In the genomic region with DNA sequence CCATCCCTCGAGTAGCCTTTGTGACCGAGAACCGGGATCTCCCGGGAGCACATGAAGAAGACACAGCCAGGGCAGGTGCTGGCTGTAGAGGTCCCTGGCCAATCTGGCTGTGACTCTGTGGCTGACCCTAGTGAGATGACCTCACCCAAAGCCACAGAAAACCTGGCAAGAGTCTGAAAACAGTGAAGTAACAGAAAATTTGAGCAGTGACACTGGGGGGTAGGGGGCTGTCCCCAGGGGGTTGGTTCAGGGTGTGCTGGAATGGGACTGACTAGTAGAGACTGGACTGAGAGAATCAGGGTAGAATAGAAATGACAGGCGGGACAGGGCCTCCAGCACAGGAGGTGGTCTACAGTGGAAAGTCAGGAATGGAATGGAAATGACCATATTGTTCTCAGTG, we compare ENCODE assay signal across 7 mouse cellular contexts. TPM values are rescaled to one million over a fixed set of nuclear protein-coding genes. Genes with fewer than 3 reads are reported as not detected.
DNase-seq lines count a peak whose midpoint lies in the region; ATAC-seq and TF ChIP-seq lines count a peak whose summit lies in the region.

No protein-coding gene starts in this region.

- no peak for TF ChIP-seq EP300 in lung, postnatal 0 days (IDR thresholded peaks at IDR 0.05)

- no peak for TF ChIP-seq POLR2A in embryonic fibroblast, embryonic 13.5 days (IDR thresholded peaks at IDR 0.05; ENCODE audit: low read depth, low read length)
- no peak for TF ChIP-seq POLR2A in olfactory bulb, adult 2 months (IDR thresholded peaks at IDR 0.05; ENCODE audit: insufficient read depth, low read depth, low read length)

- TF ChIP-seq CTCF in lung, postnatal 0 days (IDR thresholded peaks at IDR 0.05) = no peak
- no peak for TF ChIP-seq CTCF in embryonic fibroblast, embryonic 13.5 days (IDR thresholded peaks at IDR 0.05; ENCODE audit: borderline replicate concordance, insufficient read depth, low read length)
- no peak for TF ChIP-seq CTCF in intestine, postnatal 0 days (IDR thresholded peaks at IDR 0.05; ENCODE audit: low read depth)
- TF ChIP-seq CTCF in olfactory bulb, adult 2 months (IDR thresholded peaks at IDR 0.05; ENCODE audit: insufficient read depth, low read depth, low read length) = no peak

- H3K4me1 ChIP-seq in lung, postnatal 0 days (ENCODE audit: insufficient read depth, low read depth, low read length) = peaks cover 25% of the 10 kb centered on the region
- peaks cover 2% of the 10 kb centered on the region; the same call in 1 of the 2 replicates for H3K4me1 ChIP-seq in embryonic fibroblast, embryonic 13.5 days (ENCODE audit: control insufficient read depth, insufficient read depth, low read length)
- H3K4me1 ChIP-seq in intestine, postnatal 0 days (replicated peaks; ENCODE audit: control insufficient read depth, insufficient read depth, low read length) = 0 out of 2 replicates have a peak, but pooled peaks cover 5% of the 10 kb centered on the region
- H3K4me1 ChIP-seq in olfactory bulb, adult 2 months (ENCODE audit: control insufficient read depth, insufficient read depth, low read length) = peaks cover 40% of the 10 kb centered on the region

- no peak for DNase-seq in lung, postnatal 0 days (ENCODE audit: low spot score)
- no peak for DNase-seq in lung, postnatal 10 days
- no peak for DNase-seq in adrenal gland, postnatal 10 days
- DNase-seq in ovary, postnatal 36 days (ENCODE audit: low spot score) = no peak

- peak overlapping the region; percentile 78 for H3K4me2 ChIP-seq in lung, postnatal 0 days (replicated peaks; ENCODE audit: low read depth, low read length)
- H3K4me2 ChIP-seq in intestine, postnatal 0 days (replicated peaks; ENCODE audit: low read depth) = peak overlapping the region; percentile 88

- H3K9me3 ChIP-seq in lung, postnatal 0 days (ENCODE audit: low read length) = no peaks in the 10 kb centered on the region
- H3K9me3 ChIP-seq in intestine, postnatal 0 days (ENCODE audit: control insufficient read depth) = no peaks in the 10 kb centered on the region

- no peaks in the 10 kb centered on the region for H3K27me3 ChIP-seq in lung, postnatal 0 days (replicated peaks; ENCODE audit: insufficient read depth, low read length)
- no peaks in the 10 kb centered on the region for H3K27me3 ChIP-seq in intestine, postnatal 0 days (replicated peaks; ENCODE audit: control insufficient read depth, insufficient read depth, low read length)

- H3K4me3 ChIP-seq in lung, postnatal 0 days (ENCODE audit: low read depth, low read length) = peak overlapping the region; percentile 73
- peak overlapping the region; percentile 90 for H3K4me3 ChIP-seq in embryonic fibroblast, embryonic 13.5 days (ENCODE audit: insufficient read depth, low read length)
- H3K4me3 ChIP-seq in intestine, postnatal 0 days (ENCODE audit: low read depth, low read length) = peak overlapping the region; percentile 70
- H3K4me3 ChIP-seq in olfactory bulb, adult 2 months (ENCODE audit: insufficient read depth, low read depth, low read length) = peak overlapping the region; percentile 73

- peak overlapping the region; percentile 74 for H3K9ac ChIP-seq in lung, postnatal 0 days (replicated peaks; ENCODE audit: low read depth)
- H3K9ac ChIP-seq in intestine, postnatal 0 days (ENCODE audit: low read depth, low read length) = peak overlapping the region; percentile 91

- 68% methylated on average over 5 of the region's 5 CpGs for WGBS in lung, postnatal 0 days
- WGBS in intestine, postnatal 0 days = 65% methylated on average over 5 of the region's 5 CpGs
- 57% methylated on average over 5 of the region's 5 CpGs for WGBS in olfactory bulb, adult 2 months

- no peak for ATAC-seq in lung, postnatal 0 days
- ATAC-seq in intestine, postnatal 0 days = no peak

- H3K36me3 ChIP-seq in lung, postnatal 0 days (ENCODE audit: insufficient read depth, low read length) = peaks cover 9% of the 10 kb centered on the region; the same call in 1 of the 2 replicates
- peaks cover 14% of the 10 kb centered on the region for H3K36me3 ChIP-seq in intestine, postnatal 0 days (ENCODE audit: control insufficient read depth, insufficient read depth)

- H3K27ac ChIP-seq in lung, postnatal 0 days (ENCODE audit: low read length) = peak overlapping the region; percentile 99
- H3K27ac ChIP-seq in embryonic fibroblast, embryonic 13.5 days (ENCODE audit: insufficient read depth, low read length) = no peak overlapping the region
- H3K27ac ChIP-seq in intestine, postnatal 0 days (ENCODE audit: low read depth, low read length) = peak overlapping the region; percentile 96; the same call in 1 of the 2 replicates
- no peak overlapping the region for H3K27ac ChIP-seq in olfactory bulb, adult 2 months (ENCODE audit: insufficient read depth, low read depth, low read length)

RNA-seq across cellular contexts. Expression of a gene that starts 0.9 kb away (rescaled TPM):
- polyA plus RNA-seq in lung, postnatal 0 days (2015; fragmentation: Nextera tagmentation; extraction: Ambion mirVana) = 26.7 and 27.6 TPM in 2 replicates
- polyA plus RNA-seq in embryonic fibroblast, embryonic 13.5 days (2011; ENCODE audit: insufficient read length, low read depth, missing spikeins) = 73.4 and 78.1 TPM in 2 replicates
- polyA plus RNA-seq in intestine, postnatal 0 days (2015; fragmentation: Nextera tagmentation; extraction: Ambion mirVana) = 24.7 and 25.3 TPM in 2 replicates
- polyA plus RNA-seq in olfactory bulb, adult 2 months (2012; ENCODE audit: insufficient read depth, insufficient read length, low replicate concordance, missing spikeins) = not detected in 2 replicates
- 100 to 1,000 TPM; 143 to 146 TPM for total RNA-seq in adrenal gland, postnatal 10 days (2021)

RNA-seq across cellular contexts. Expression of a gene that starts 5.2 kb away (rescaled TPM):
- polyA plus RNA-seq in lung, postnatal 0 days (2015; fragmentation: Nextera tagmentation; extraction: Ambion mirVana) = 483 and 567 TPM in 2 replicates
- polyA plus RNA-seq in embryonic fibroblast, embryonic 13.5 days (2011; ENCODE audit: insufficient read length, low read depth, missing spikeins) = 642 and 721 TPM in 2 replicates
- 109 and 117 TPM in 2 replicates for polyA plus RNA-seq in intestine, postnatal 0 days (2015; fragmentation: Nextera tagmentation; extraction: Ambion mirVana)
- polyA plus RNA-seq in olfactory bulb, adult 2 months (2012; ENCODE audit: insufficient read depth, insufficient read length, low replicate concordance, missing spikeins) = 124 and 250 TPM in 2 replicates
- 10 to 100 TPM; 46.8 to 57.8 TPM for total RNA-seq in adrenal gland, postnatal 10 days (2021)

RNA-seq across cellular contexts. Expression of a gene that starts 12.7 kb away (rescaled TPM):
- polyA plus RNA-seq in lung, postnatal 0 days (2015; fragmentation: Nextera tagmentation; extraction: Ambion mirVana) = 0.24 and 0.32 TPM in 2 replicates
- polyA plus RNA-seq in embryonic fibroblast, embryonic 13.5 days (2011; ENCODE audit: insufficient read length, low read depth, missing spikeins) = 0.15 and 0.16 TPM in 2 replicates
- 0.08 and 0.17 TPM in 2 replicates for polyA plus RNA-seq in intestine, postnatal 0 days (2015; fragmentation: Nextera tagmentation; extraction: Ambion mirVana)
- not detected in 2 replicates for polyA plus RNA-seq in olfactory bulb, adult 2 months (2012; ENCODE audit: insufficient read depth, insufficient read length, low replicate concordance, missing spikeins)
- total RNA-seq in adrenal gland, postnatal 10 days (2021) = under 1 TPM; 0.27 to 0.36 TPM

RNA-seq across cellular contexts. Expression of a gene that starts 13.1 kb away (rescaled TPM):
- 5.5 and 6.5 TPM in 2 replicates for polyA plus RNA-seq in lung, postnatal 0 days (2015; fragmentation: Nextera tagmentation; extraction: Ambion mirVana)
- 3.5 and 4.0 TPM in 2 replicates for polyA plus RNA-seq in embryonic fibroblast, embryonic 13.5 days (2011; ENCODE audit: insufficient read length, low read depth, missing spikeins)
- 2.2 and 2.5 TPM in 2 replicates for polyA plus RNA-seq in intestine, postnatal 0 days (2015; fragmentation: Nextera tagmentation; extraction: Ambion mirVana)
- polyA plus RNA-seq in olfactory bulb, adult 2 months (2012; ENCODE audit: insufficient read depth, insufficient read length, low replicate concordance, missing spikeins) = not detected in 2 replicates
- total RNA-seq in adrenal gland, postnatal 10 days (2021) = 10 to 100 TPM; 16.0 to 19.8 TPM

RNA-seq across cellular contexts. Expression of a gene that starts 23.3 kb away (rescaled TPM):
- polyA plus RNA-seq in lung, postnatal 0 days (2015; fragmentation: Nextera tagmentation; extraction: Ambion mirVana) = 32.8 and 44.2 TPM in 2 replicates
- 29.2 and 29.3 TPM in 2 replicates for polyA plus RNA-seq in embryonic fibroblast, embryonic 13.5 days (2011; ENCODE audit: insufficient read length, low read depth, missing spikeins)
- 41.9 and 44.0 TPM in 2 replicates for polyA plus RNA-seq in intestine, postnatal 0 days (2015; fragmentation: Nextera tagmentation; extraction: Ambion mirVana)
- polyA plus RNA-seq in olfactory bulb, adult 2 months (2012; ENCODE audit: insufficient read depth, insufficient read length, low replicate concordance, missing spikeins) = not detected in 2 replicates
- total RNA-seq in adrenal gland, postnatal 10 days (2021) = 10 to 100 TPM; 32.4 to 34.9 TPM

Comparison
In these comparisons a context has a peak if more than half of its experiments do, and no peak if none do; other contexts are left out.
1. H3K27ac ChIP-seq: peak in lung, postnatal 0 days (single experiment) and intestine, postnatal 0 days (single experiment); none in embryonic fibroblast, embryonic 13.5 days (single experiment) and olfactory bulb, adult 2 months (single experiment).
2. RNA of a gene that starts 0.9 kb away (polyA plus RNA-seq): 73.4 to 78.1 TPM in embryonic fibroblast, embryonic 13.5 days, 26.7 to 27.6 TPM in lung, postnatal 0 days and 24.7 to 25.3 TPM in intestine, postnatal 0 days; not detected in olfactory bulb, adult 2 months; every median in the first group is over 10 times any median in the second.
3. Peak in every context shown above with its lines, with median percentiles within 50 percentile points of each other: H3K4me3 ChIP-seq.